Mouse (Mus musculus) neural tube, embryonic 14.5 days (tissue): ENCODE results near the gene Siah3. TPM values are rescaled to one million over a fixed set of nuclear protein-coding genes. Genes with fewer than 3 reads are reported as not detected.

Experiments used
- ATAC-seq: fragments of 200-750 bp; cut with Nextera tagmentation; 2 replicates; pipeline ENCODE4 v1.8.0; 2017; ENCODE audit warnings: low read depth, mild to moderate bottlenecking, moderate TSS enrichment, moderate library complexity
- H3K27ac ChIP-seq: fragments of 300-500 bp; sonication (generic); 2 replicates; pipeline ENCODE4 v1.5.1; 2014; ENCODE audit warnings: low read depth, mild to moderate bottlenecking, control low read depth, low read length, moderate library complexity, mixed read lengths
- H3K27me3 ChIP-seq: fragments of 300-500 bp; sonication (generic); 2 replicates; pipeline ENCODE4 v1.6.1; 2014; ENCODE audit warnings: low read length; ENCODE audit not compliant: control insufficient read depth, insufficient read depth
- H3K36me3 ChIP-seq: fragments of 300-500 bp; sonication (generic); 2 replicates; pipeline ENCODE4 v1.6.1; 2014; ENCODE audit warnings: low read length, mixed read lengths; ENCODE audit not compliant: control insufficient read depth, insufficient read depth
- H3K4me1 ChIP-seq: fragments of 300-500 bp; sonication (generic); 2 replicates; pipeline ENCODE4 v1.6.1; 2014; ENCODE audit warnings: low read length; ENCODE audit not compliant: control insufficient read depth, insufficient read depth
- H3K4me2 ChIP-seq: fragments of 300-500 bp; sonication (generic); 2 replicates; pipeline ENCODE4 v1.6.1; 2014; ENCODE audit warnings: mild to moderate bottlenecking, low read depth, low read length, control low read depth
- H3K4me3 ChIP-seq: fragments of 300-500 bp; sonication (generic); 2 replicates; pipeline ENCODE4 v1.5.1; 2014; ENCODE audit warnings: low read depth, low read length, control low read depth, mixed read lengths
- H3K9ac ChIP-seq: fragments of 300-500 bp; sonication (generic); replicated peaks from 2 replicates; pipeline ENCODE4 v1.6.1; 2014; ENCODE audit warnings: low read depth, mild to moderate bottlenecking, control low read depth, low read length, mixed read lengths
- H3K9me3 ChIP-seq: fragments of 300-500 bp; sonication (generic); 2 replicates; pipeline ENCODE4 v1.6.1; 2016; ENCODE audit warnings: low read length; ENCODE audit not compliant: control insufficient read depth
- WGBS: fragments of 180-500 bp; shearing (Covaris S2); extraction: QIAGEN DNeasy Blood & Tissue Kit; methylation state at CpG from one replicate; pipeline ENCODE4 v1.1.7; 2014; 5-methylcytosine and 5-hydroxymethylcytosine counted together
- polyA plus RNA-seq: library from polyadenylated mRNA; unstranded; fragments of >200 nt; fragmentation: Nextera tagmentation; extraction: Ambion mirVana; gene quantifications from 2 replicates; pipeline ENCODE4 v1.2.1, GENCODE M21; 2014

Siah3 gene
- polyA plus RNA-seq, 1 experiment from 2014 or later: 11.1 TPM

- Histone ChIP-seq H3K27me3 (no peaks in the 10 kb centered on the region), H3K9me3 (no peaks in the 10 kb centered on the region), H3K36me3 (no peaks in the 10 kb centered on the region), H3K4me2 (no peak overlapping the region), H3K27ac (no peak overlapping the region), H3K9ac (no peak overlapping the region), H3K4me3 (no peak overlapping the region), H3K4me1 (peaks cover 6% of the 10 kb centered on the region; the same call in 1 of the 2 replicates)
- WGBS: 18% methylated on average over 8 of the region's 8 CpGs
- peak; percentile 72; the same call in 1 of the 2 replicates for ATAC-seq
Measured at GRCm38 (mm10) chr14:75505126-75505840, 49.5 kb downstream of the Siah3 start.

- WGBS: 80% methylated on average over 3 of the region's 3 CpGs
- H3K27me3 ChIP-seq: no peaks in the 10 kb centered on the region
- H3K36me3 ChIP-seq: no peaks in the 10 kb centered on the region
- H3K27ac ChIP-seq: no peak overlapping the region
- no peak for ATAC-seq
- H3K4me1 ChIP-seq: peaks cover 6% of the 10 kb centered on the region; the same call in 1 of the 2 replicates
- no peak overlapping the region for H3K9ac ChIP-seq
- H3K4me3 ChIP-seq: no peak overlapping the region
- no peaks in the 10 kb centered on the region for H3K9me3 ChIP-seq
- H3K4me2 ChIP-seq: no peak overlapping the region
Measured at GRCm38 (mm10) chr14:75506246-75506645, 50.5 kb downstream of the Siah3 start.

- 0 out of 2 replicates have a peak, but pooled peaks cover 3% of the 10 kb centered on the region for H3K4me1 ChIP-seq
- H3K4me3 ChIP-seq: no peak overlapping the region
- H3K36me3 ChIP-seq: no peaks in the 10 kb centered on the region
- H3K27me3 ChIP-seq: no peaks in the 10 kb centered on the region
- H3K9ac ChIP-seq: no peak overlapping the region
- H3K9me3 ChIP-seq: no peaks in the 10 kb centered on the region
- WGBS: 84% methylated on average over 6 of the region's 6 CpGs
- no peak for ATAC-seq
- H3K4me2 ChIP-seq: no peak overlapping the region
- no peak overlapping the region for H3K27ac ChIP-seq
Measured at GRCm38 (mm10) chr14:75510125-75510524, 54.3 kb downstream of the Siah3 start.

- Histone ChIP-seq H3K27ac (no peak overlapping the region), H3K27me3 (no peaks in the 10 kb centered on the region), H3K9me3 (no peaks in the 10 kb centered on the region), H3K9ac (no peak overlapping the region), H3K4me2 (no peak overlapping the region), H3K36me3 (no peaks in the 10 kb centered on the region), H3K4me1 (peaks cover 11% of the 10 kb centered on the region; the same call in 1 of the 2 replicates), H3K4me3 (no peak overlapping the region)
- 60% methylated on average over 3 of the region's 3 CpGs for WGBS
- 0 out of 2 replicates have a peak, but pooled peaks have one; percentile 19 for ATAC-seq
Measured at GRCm38 (mm10) chr14:75512946-75513345, 57.2 kb downstream of the Siah3 start.

GRCm38 (mm10) chr14:75516161-75516560, 60.4 kb downstream of the Siah3 start:
- Histone ChIP-seq H3K27ac (no peak overlapping the region), H3K4me2 (no peak overlapping the region), H3K27me3 (no peaks in the 10 kb centered on the region), H3K9ac (no peak overlapping the region), H3K4me1 (peaks cover 11% of the 10 kb centered on the region; the same call in 1 of the 2 replicates), H3K36me3 (no peaks in the 10 kb centered on the region), H3K4me3 (no peak overlapping the region), H3K9me3 (no peaks in the 10 kb centered on the region)
- no peak for ATAC-seq
- 94% methylated on average over 3 of the region's 3 CpGs for WGBS

- Histone ChIP-seq H3K27ac (peak overlapping the region; percentile 52; the same call in 1 of the 2 replicates), H3K9ac (no peak overlapping the region), H3K27me3 (no peaks in the 10 kb centered on the region), H3K9me3 (no peaks in the 10 kb centered on the region), H3K4me1 (peaks cover 11% of the 10 kb centered on the region; the same call in 1 of the 2 replicates), H3K4me2 (no peak overlapping the region), H3K36me3 (no peaks in the 10 kb centered on the region), H3K4me3 (no peak overlapping the region)
- peak; percentile 35; the same call in 1 of the 2 replicates for ATAC-seq
- 47% methylated on average over 9 of the region's 9 CpGs for WGBS
Measured at GRCm38 (mm10) chr14:75516917-75517595, 61.3 kb downstream of the Siah3 start.

- Histone ChIP-seq H3K36me3 (no peaks in the 10 kb centered on the region), H3K9me3 (no peaks in the 10 kb centered on the region), H3K27ac (peak overlapping the region; percentile 56), H3K9ac (no peak overlapping the region), H3K4me2 (no peak overlapping the region), H3K27me3 (no peaks in the 10 kb centered on the region), H3K4me1 (peaks cover 11% of the 10 kb centered on the region; the same call in 1 of the 2 replicates), H3K4me3 (no peak overlapping the region)
- ATAC-seq: peak; percentile 55; the same call in 1 of the 2 replicates
- WGBS: 53% methylated on average over 15 of the region's 15 CpGs
Measured at GRCm38 (mm10) chr14:75518196-75518887, 62.6 kb downstream of the Siah3 start.

GRCm38 (mm10) chr14:75518899-75519298, 63.1 kb downstream of the Siah3 start:
- Histone ChIP-seq H3K27me3 (no peaks in the 10 kb centered on the region), H3K36me3 (no peaks in the 10 kb centered on the region), H3K9me3 (no peaks in the 10 kb centered on the region), H3K4me3 (no peak overlapping the region), H3K4me2 (no peak overlapping the region), H3K4me1 (peaks cover 11% of the 10 kb centered on the region; the same call in 1 of the 2 replicates), H3K27ac (peak overlapping the region; percentile 56), H3K9ac (no peak overlapping the region)
- WGBS: 90% methylated on average over 6 of the region's 6 CpGs
- no peak for ATAC-seq
